Mouse (Mus musculus) kidney, embryonic 14.5 days (tissue): Measurements from ENCODE around the gene Micu1. TPM values are rescaled to one million over a fixed set of nuclear protein-coding genes. Genes with fewer than 3 reads are reported as not detected.

Experiments used
- ATAC-seq: fragments of 200-750 bp; cut with Nextera tagmentation; 2 replicates; pipeline ENCODE4 v1.8.0; 2017; ENCODE audit warnings: moderate number of reproducible peaks, mild to moderate bottlenecking, moderate TSS enrichment, moderate library complexity; ENCODE audit not compliant: low FRiP score, low TSS enrichment
- H3K27ac ChIP-seq: fragments of 300-500 bp; sonication (generic); 2 replicates; pipeline ENCODE4 v1.5.1; 2014; ENCODE audit warnings: low read depth, mild to moderate bottlenecking, low read length, moderate library complexity, mixed read lengths
- H3K27me3 ChIP-seq: fragments of 300-500 bp; sonication (generic); 2 replicates; pipeline ENCODE4 v1.6.1; 2014; ENCODE audit warnings: mild to moderate bottlenecking, low read length; ENCODE audit not compliant: control insufficient read depth, insufficient read depth
- H3K36me3 ChIP-seq: fragments of 300-500 bp; sonication (generic); 2 replicates; pipeline ENCODE4 v1.6.1; 2014; ENCODE audit warnings: low read length, mixed read lengths; ENCODE audit not compliant: control insufficient read depth, insufficient read depth
- H3K4me1 ChIP-seq: fragments of 300-500 bp; sonication (generic); 2 replicates; pipeline ENCODE4 v1.6.1; 2014; ENCODE audit warnings: low read length, mixed read lengths; ENCODE audit not compliant: control insufficient read depth, insufficient read depth
- H3K4me2 ChIP-seq: fragments of 300-500 bp; sonication (generic); replicated peaks from 2 replicates; pipeline ENCODE4 v1.6.1; 2014; ENCODE audit warnings: low read depth, mild to moderate bottlenecking, low read length
- H3K4me3 ChIP-seq: fragments of 300-500 bp; sonication (generic); 2 replicates; pipeline ENCODE4 v1.5.1; 2014; ENCODE audit warnings: mild to moderate bottlenecking, low read length
- H3K9ac ChIP-seq: fragments of 300-500 bp; sonication (generic); 2 replicates; pipeline ENCODE4 v1.6.1; 2014; ENCODE audit warnings: low read depth, mild to moderate bottlenecking, low read length, moderate library complexity
- H3K9me3 ChIP-seq: fragments of 300-500 bp; sonication (generic); 2 replicates; pipeline ENCODE4 v1.6.1; 2016; ENCODE audit warnings: low read length; ENCODE audit not compliant: control insufficient read depth
- WGBS: fragments of 180-500 bp; shearing (Covaris S2); extraction: QIAGEN DNeasy Blood & Tissue Kit; methylation state at CpG from one replicate; pipeline ENCODE4 v1.1.7; 2014; 5-methylcytosine and 5-hydroxymethylcytosine counted together
- polyA plus RNA-seq: library from polyadenylated mRNA; unstranded; fragments of >200 nt; fragmentation: Nextera tagmentation; extraction: Ambion mirVana; gene quantifications from 2 replicates; pipeline ENCODE4 v1.2.1, GENCODE M21; 2014

The Micu1 gene
- polyA plus RNA-seq, 1 experiment from 2014 or later: 83.3 TPM

DNA sequence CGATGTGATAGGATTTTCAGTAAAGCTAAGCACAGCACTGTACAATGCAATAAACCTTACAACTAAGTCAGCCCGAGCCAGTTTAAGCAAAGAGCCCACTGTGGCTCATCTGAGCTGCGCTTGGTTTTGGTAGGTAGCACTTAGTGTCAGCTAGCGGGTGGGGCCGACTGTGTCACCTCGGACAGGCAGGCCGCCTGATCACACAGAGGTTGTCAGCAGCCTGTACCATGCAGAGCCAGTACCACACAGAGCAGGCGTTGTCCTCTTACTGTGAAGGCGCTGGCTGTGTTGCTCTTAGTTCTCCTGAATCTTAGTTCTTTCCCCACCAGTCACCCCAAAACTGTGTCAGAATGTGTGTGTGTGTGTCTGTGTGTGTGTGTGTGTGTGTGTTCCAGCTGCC lies 146.7 kb downstream of the Micu1 start:
- Histone ChIP-seq H3K36me3 (no peaks in the 10 kb centered on the region), H3K9me3 (no peaks in the 10 kb centered on the region), H3K27ac (no peak overlapping the region), H3K27me3 (no peaks in the 10 kb centered on the region), H3K4me2 (no peak overlapping the region), H3K4me1 (0 out of 2 replicates have a peak, but pooled peaks cover 7% of the 10 kb centered on the region), H3K9ac (no peak overlapping the region), H3K4me3 (no peak overlapping the region)
- WGBS: 73% methylated on average over 9 of the region's 9 CpGs
- ATAC-seq: no peak

DNA sequence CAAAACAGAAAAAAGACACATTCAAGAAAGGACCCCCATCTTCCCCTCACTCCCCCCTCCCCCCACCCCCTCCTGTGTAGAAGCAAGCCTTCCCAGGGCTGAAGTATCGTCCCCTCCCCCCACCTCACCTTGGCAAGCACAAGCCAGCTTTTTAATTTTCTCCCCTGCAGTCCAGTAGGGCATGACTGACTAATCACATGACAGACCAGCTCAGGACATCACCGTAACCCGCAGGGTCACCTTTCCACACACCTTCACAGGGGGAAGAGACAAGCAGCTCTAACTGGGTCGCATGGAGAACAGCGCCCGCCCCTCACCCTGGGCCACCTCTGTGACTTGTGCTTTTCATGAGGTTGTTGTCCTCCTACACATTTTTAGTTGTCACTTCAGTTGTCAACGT lies 147.1 kb downstream of the Micu1 start:
- peak; percentile 35; the same call in 1 of the 2 replicates for ATAC-seq
- WGBS: 63% methylated on average over 7 of the region's 7 CpGs
- Histone ChIP-seq H3K27ac (no peak overlapping the region), H3K4me1 (0 out of 2 replicates have a peak, but pooled peaks cover 7% of the 10 kb centered on the region), H3K4me3 (no peak overlapping the region), H3K36me3 (no peaks in the 10 kb centered on the region), H3K4me2 (no peak overlapping the region), H3K9ac (no peak overlapping the region), H3K27me3 (no peaks in the 10 kb centered on the region), H3K9me3 (no peaks in the 10 kb centered on the region)

DNA sequence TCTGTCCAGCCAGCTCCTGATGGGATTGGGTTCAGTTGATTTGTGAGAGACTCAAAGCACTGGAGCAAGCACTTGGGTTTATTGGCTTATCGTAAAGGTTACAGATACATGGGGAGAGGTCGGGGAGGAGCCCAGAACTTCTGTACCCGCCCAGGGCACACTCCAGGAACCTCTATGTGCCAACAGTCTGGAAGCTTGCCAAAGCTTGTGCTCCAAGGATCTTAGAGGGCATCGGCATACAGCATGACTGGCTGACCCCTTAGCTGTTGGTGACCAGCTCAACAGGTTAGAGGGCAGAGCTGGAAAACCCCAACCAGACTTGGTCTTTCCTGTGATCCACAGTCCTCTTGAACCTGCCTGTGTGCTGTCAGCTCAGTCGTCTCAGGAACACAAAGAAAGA lies 154.9 kb downstream of the Micu1 start:
- Histone ChIP-seq H3K9ac (no peak overlapping the region), H3K4me3 (no peak overlapping the region), H3K9me3 (no peaks in the 10 kb centered on the region), H3K27me3 (no peaks in the 10 kb centered on the region), H3K27ac (no peak overlapping the region), H3K4me2 (no peak overlapping the region), H3K4me1 (peaks cover 7% of the 10 kb centered on the region; the same call in 1 of the 2 replicates), H3K36me3 (no peaks in the 10 kb centered on the region)
- no peak for ATAC-seq
- 79% methylated on average over 5 of the region's 5 CpGs for WGBS

- Histone ChIP-seq H3K4me3 (no peak overlapping the region), H3K4me2 (no peak overlapping the region), H3K27me3 (no peaks in the 10 kb centered on the region), H3K9me3 (no peaks in the 10 kb centered on the region), H3K27ac (no peak overlapping the region), H3K36me3 (no peaks in the 10 kb centered on the region), H3K9ac (no peak overlapping the region), H3K4me1 (peaks cover 23% of the 10 kb centered on the region)
- ATAC-seq: no peak
- 73% methylated on average over 9 of the region's 9 CpGs for WGBS
These were observed 158.4 kb downstream of the Micu1 start for GRCm38 (mm10) chr10:59860684-59861083.

- Histone ChIP-seq H3K27ac (no peak overlapping the region), H3K9ac (no peak overlapping the region), H3K9me3 (no peaks in the 10 kb centered on the region), H3K4me2 (no peak overlapping the region), H3K4me1 (peaks cover 23% of the 10 kb centered on the region), H3K4me3 (no peak overlapping the region), H3K27me3 (no peaks in the 10 kb centered on the region), H3K36me3 (no peaks in the 10 kb centered on the region)
- WGBS: 73% methylated on average over 10 of the region's 10 CpGs
- no peak for ATAC-seq
These were observed 158.9 kb downstream of the Micu1 start for GRCm38 (mm10) chr10:59861201-59861600.

DNA sequence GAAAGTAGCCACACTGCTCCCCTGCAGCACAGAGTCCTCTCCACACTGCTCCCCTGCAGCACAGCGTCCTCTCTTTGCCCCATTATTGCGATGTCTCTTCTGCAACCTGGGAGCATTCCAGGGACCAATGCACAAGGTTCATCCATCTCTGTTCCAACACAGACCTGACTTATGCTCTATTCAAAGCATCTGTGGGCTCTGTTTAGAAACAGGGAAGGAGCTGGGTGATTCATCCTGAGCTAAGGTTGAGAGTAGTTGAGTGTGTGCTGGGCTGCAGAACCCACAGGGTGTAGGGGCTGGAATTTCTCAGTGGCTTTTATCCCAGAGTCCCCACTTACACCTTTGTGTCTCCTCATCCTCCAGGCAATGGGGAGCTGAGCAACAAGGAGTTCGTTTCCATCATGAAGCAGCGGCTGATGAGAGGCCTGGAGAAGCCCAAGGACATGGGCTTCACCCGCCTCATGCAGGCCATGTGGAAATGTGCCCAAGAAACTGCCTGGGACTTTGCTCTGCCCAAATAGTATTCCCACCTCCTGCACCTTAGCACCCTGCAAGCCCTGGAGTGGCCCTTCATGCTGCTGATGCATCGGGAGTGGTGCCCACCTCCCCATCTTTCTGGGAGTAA lies 160.7 kb downstream of the Micu1 start:
- Histone ChIP-seq H3K9me3 (no peaks in the 10 kb centered on the region), H3K4me3 (no peak overlapping the region), H3K4me1 (peaks cover 23% of the 10 kb centered on the region), H3K27me3 (no peaks in the 10 kb centered on the region), H3K36me3 (no peaks in the 10 kb centered on the region), H3K4me2 (no peak overlapping the region), H3K9ac (0 out of 2 replicates have a peak overlapping the region, but pooled peaks have one; percentile 28), H3K27ac (no peak overlapping the region)
- ATAC-seq: no peak
- 68% methylated on average over 6 of the region's 6 CpGs for WGBS

GRCm38 (mm10) chr10:59863620-59864019 lies 161.3 kb downstream of the Micu1 start:
- Histone ChIP-seq H3K4me3 (no peak overlapping the region), H3K4me1 (peaks cover 23% of the 10 kb centered on the region), H3K36me3 (no peaks in the 10 kb centered on the region), H3K9ac (0 out of 2 replicates have a peak overlapping the region, but pooled peaks have one; percentile 28), H3K27me3 (no peaks in the 10 kb centered on the region), H3K9me3 (no peaks in the 10 kb centered on the region), H3K4me2 (no peak overlapping the region), H3K27ac (peak overlapping the region; percentile 55; the same call in 1 of the 2 replicates)
- 14% methylated on average over 4 of the region's 4 CpGs for WGBS
- ATAC-seq: 0 out of 2 replicates have a peak, but pooled peaks have one; percentile 21

GRCm38 (mm10) chr10:59864232-59864875 lies 162.1 kb downstream of the Micu1 start:
- 62% methylated on average over 19 of the region's 19 CpGs for WGBS
- peak; percentile 33; the same call in 1 of the 2 replicates for ATAC-seq
- H3K9ac ChIP-seq: no peak overlapping the region

More at GRCm38 (mm10) chr10:59864232-59864875, 162.1 kb downstream of the Micu1 start:
- Histone ChIP-seq H3K9me3 (no peaks in the 10 kb centered on the region), H3K27me3 (no peaks in the 10 kb centered on the region), H3K4me2 (no peak overlapping the region), H3K4me3 (no peak overlapping the region), H3K27ac (peak overlapping the region; percentile 55; the same call in 1 of the 2 replicates), H3K36me3 (no peaks in the 10 kb centered on the region), H3K4me1 (peaks cover 18% of the 10 kb centered on the region)
